In the genomic region with DNA sequence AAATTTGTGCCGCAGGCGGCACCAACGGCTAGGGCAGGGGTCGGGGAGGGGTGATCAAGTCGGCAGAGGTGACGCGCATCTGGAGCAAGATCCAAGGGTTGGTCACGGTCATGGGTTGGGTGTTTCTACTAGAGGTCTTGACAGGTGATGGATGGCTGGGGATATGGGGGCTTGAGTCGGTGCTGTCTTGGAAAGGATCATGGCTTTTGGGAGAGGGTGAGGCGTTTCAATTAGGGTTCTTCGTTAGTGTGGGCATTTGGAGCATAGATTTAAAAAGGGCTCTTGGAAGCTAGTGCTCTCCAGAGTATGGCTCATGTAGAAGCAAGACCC, we compare ENCODE assay signal across 8 mouse cellular contexts. TPM values are rescaled to one million over a fixed set of nuclear protein-coding genes. Genes with fewer than 3 reads are reported as not detected.
A peak's percentile ranks its signal among the peaks of the same experiment; 100 is the strongest.
DNase-seq lines count a peak whose midpoint lies in the region; ATAC-seq and TF ChIP-seq lines count a peak whose summit lies in the region.

No protein-coding gene starts in this region.

- H3K36me3 ChIP-seq in lung, embryonic 15.5 days: 0 out of 2 replicates have a peak, but pooled peaks cover 3% of the 10 kb centered on the region
- peaks cover 31% of the 10 kb centered on the region for H3K36me3 ChIP-seq in limb, embryonic 10.5 days
- peaks cover 4% of the 10 kb centered on the region; the same call in 1 of the 2 replicates for H3K36me3 ChIP-seq in neural tube, embryonic 15.5 days

- peak overlapping the region; percentile 62 for H3K9ac ChIP-seq in lung, embryonic 15.5 days
- peak overlapping the region; percentile 54 for H3K9ac ChIP-seq in neural tube, embryonic 15.5 days (replicated peaks)

- peaks cover 5% of the 10 kb centered on the region; the same call in 1 of the 2 replicates for H3K4me1 ChIP-seq in lung, embryonic 15.5 days
- H3K4me1 ChIP-seq in embryonic fibroblast, embryonic 13.5 days (ENCODE audit: control insufficient read depth, insufficient read depth, low read length): no peaks in the 10 kb centered on the region
- peaks cover 4% of the 10 kb centered on the region; the same call in 1 of the 2 replicates for H3K4me1 ChIP-seq in limb, embryonic 10.5 days
- H3K4me1 ChIP-seq in neural tube, embryonic 15.5 days: peaks cover 6% of the 10 kb centered on the region

- H3K9me3 ChIP-seq in lung, embryonic 15.5 days: no peaks in the 10 kb centered on the region
- no peaks in the 10 kb centered on the region for H3K9me3 ChIP-seq in limb, embryonic 10.5 days (replicated peaks)
- no peaks in the 10 kb centered on the region for H3K9me3 ChIP-seq in neural tube, embryonic 15.5 days (replicated peaks)

- H3K27me3 ChIP-seq in lung, embryonic 15.5 days: no peaks in the 10 kb centered on the region
- no peaks in the 10 kb centered on the region for H3K27me3 ChIP-seq in limb, embryonic 10.5 days (ENCODE audit: low read depth, poor library complexity, severe bottlenecking)
- H3K27me3 ChIP-seq in neural tube, embryonic 15.5 days (replicated peaks): no peaks in the 10 kb centered on the region

- ATAC-seq in lung, embryonic 15.5 days (ENCODE audit: borderline replicate concordance, extremely low read depth, low FRiP score, low TSS enrichment): no peak; the same call in none of the 2 replicates
- ATAC-seq in neural tube, embryonic 15.5 days (ENCODE audit: low FRiP score): peak; percentile 36

- peak overlapping the region; percentile 96 for H3K27ac ChIP-seq in lung, embryonic 15.5 days
- no peak overlapping the region; the same call in 1 of the 2 replicates for H3K27ac ChIP-seq in embryonic fibroblast, embryonic 13.5 days (ENCODE audit: insufficient read depth, low read length)
- H3K27ac ChIP-seq in limb, embryonic 10.5 days: peak overlapping the region; percentile 91
- H3K27ac ChIP-seq in neural tube, embryonic 15.5 days (replicated peaks): peak overlapping the region; percentile 93

- H3K4me3 ChIP-seq in lung, embryonic 15.5 days: peak overlapping the region; percentile 59
- peak overlapping the region; percentile 56 for H3K4me3 ChIP-seq in embryonic fibroblast, embryonic 13.5 days (ENCODE audit: insufficient read depth, low read length)
- peak overlapping the region; percentile 65 for H3K4me3 ChIP-seq in limb, embryonic 10.5 days
- peak overlapping the region; percentile 55 for H3K4me3 ChIP-seq in neural tube, embryonic 15.5 days (replicated peaks)

- peak overlapping the region; percentile 61 for H3K4me2 ChIP-seq in lung, embryonic 15.5 days
- H3K4me2 ChIP-seq in neural tube, embryonic 15.5 days: peak overlapping the region; percentile 66

- TF ChIP-seq CTCF in embryonic fibroblast, embryonic 13.5 days (IDR thresholded peaks at IDR 0.05; ENCODE audit: borderline replicate concordance, insufficient read depth, low read length): no peak

- TF ChIP-seq POLR2A in embryonic fibroblast, embryonic 13.5 days (IDR thresholded peaks at IDR 0.05; ENCODE audit: low read depth, low read length): no peak

- WGBS in lung, embryonic 15.5 days: 16% methylated on average over 11 of the region's 11 CpGs
- 12% methylated on average over 11 of the region's 11 CpGs for WGBS in limb, embryonic 10.5 days
- whole genome bisulfite sequencing in neural tube, embryonic 15.5 days: 30% methylated on average over 11 of the region's 11 CpGs

- DNase-seq in lung, postnatal 10 days: no peak
- DNase-seq in limb, embryonic 10.5 days (ENCODE audit: low spot score): no peak
- no peak for DNase-seq in frontal cortex, postnatal 25 days (ENCODE audit: low spot score in 2 of 2)
- no peak for DNase-seq in adipocyte (ENCODE audit: low spot score)
- no peak for DNase-seq in thymus, postnatal 25 days

RNA-seq across cellular contexts. Expression of a gene that starts 0.2 kb away (rescaled TPM):
- not detected in 2 replicates for polyA plus RNA-seq in lung, embryonic 15.5 days (2015; fragmentation: Nextera tagmentation; extraction: Ambion mirVana)
- not detected in 2 replicates for polyA plus RNA-seq in embryonic fibroblast, embryonic 13.5 days (2011; ENCODE audit: insufficient read length, low read depth, missing spikeins)
- not detected in 2 replicates for polyA plus RNA-seq in limb, embryonic 10.5 days (2016; fragmentation: Nextera tagmentation; extraction: Ambion mirVana)
- polyA plus RNA-seq in neural tube, embryonic 15.5 days (2015; fragmentation: Nextera tagmentation; extraction: Ambion mirVana): 1.4 TPM in 1 of 2 replicates, not detected in the other

RNA-seq across cellular contexts. Expression of a gene that starts 6.0 kb away (rescaled TPM):
- 58.9 and 60.6 TPM in 2 replicates for polyA plus RNA-seq in lung, embryonic 15.5 days (2015; fragmentation: Nextera tagmentation; extraction: Ambion mirVana)
- 112 and 126 TPM in 2 replicates for polyA plus RNA-seq in embryonic fibroblast, embryonic 13.5 days (2011; ENCODE audit: insufficient read length, low read depth, missing spikeins)
- 74.0 and 79.0 TPM in 2 replicates for polyA plus RNA-seq in limb, embryonic 10.5 days (2016; fragmentation: Nextera tagmentation; extraction: Ambion mirVana)
- 128 and 132 TPM in 2 replicates for polyA plus RNA-seq in neural tube, embryonic 15.5 days (2015; fragmentation: Nextera tagmentation; extraction: Ambion mirVana)

RNA-seq across cellular contexts. Expression of a gene that starts 8.1 kb away (rescaled TPM):
- polyA plus RNA-seq in lung, embryonic 15.5 days (2015; fragmentation: Nextera tagmentation; extraction: Ambion mirVana): 69.6 and 79.5 TPM in 2 replicates
- 29.0 and 32.3 TPM in 2 replicates for polyA plus RNA-seq in embryonic fibroblast, embryonic 13.5 days (2011; ENCODE audit: insufficient read length, low read depth, missing spikeins)
- 18.1 and 20.8 TPM in 2 replicates for polyA plus RNA-seq in limb, embryonic 10.5 days (2016; fragmentation: Nextera tagmentation; extraction: Ambion mirVana)
- polyA plus RNA-seq in neural tube, embryonic 15.5 days (2015; fragmentation: Nextera tagmentation; extraction: Ambion mirVana): 34.6 and 34.9 TPM in 2 replicates

RNA-seq across cellular contexts. Expression of a gene that starts 25.3 kb away (rescaled TPM):
- polyA plus RNA-seq in lung, embryonic 15.5 days (2015; fragmentation: Nextera tagmentation; extraction: Ambion mirVana): 46.9 and 49.1 TPM in 2 replicates
- polyA plus RNA-seq in embryonic fibroblast, embryonic 13.5 days (2011; ENCODE audit: insufficient read length, low read depth, missing spikeins): 26.0 and 29.8 TPM in 2 replicates
- 40.5 and 48.2 TPM in 2 replicates for polyA plus RNA-seq in limb, embryonic 10.5 days (2016; fragmentation: Nextera tagmentation; extraction: Ambion mirVana)
- 46.0 and 46.5 TPM in 2 replicates for polyA plus RNA-seq in neural tube, embryonic 15.5 days (2015; fragmentation: Nextera tagmentation; extraction: Ambion mirVana)

RNA-seq across cellular contexts. Expression of a gene that starts 28.5 kb away (rescaled TPM):
- 23.5 and 23.6 TPM in 2 replicates for polyA plus RNA-seq in lung, embryonic 15.5 days (2015; fragmentation: Nextera tagmentation; extraction: Ambion mirVana)
- 2.5 and 3.5 TPM in 2 replicates for polyA plus RNA-seq in embryonic fibroblast, embryonic 13.5 days (2011; ENCODE audit: insufficient read length, low read depth, missing spikeins)
- 21.8 and 21.9 TPM in 2 replicates for polyA plus RNA-seq in limb, embryonic 10.5 days (2016; fragmentation: Nextera tagmentation; extraction: Ambion mirVana)
- 50.8 and 56.3 TPM in 2 replicates for polyA plus RNA-seq in neural tube, embryonic 15.5 days (2015; fragmentation: Nextera tagmentation; extraction: Ambion mirVana)
